Mouse (Mus musculus): ENCODE data around the gene Rag1. TPM values are rescaled to one million over a fixed set of nuclear protein-coding genes. Genes with fewer than 3 reads are reported as not detected.

The Rag1 gene
- polyA plus RNA-seq, 1 experiment from 2014 or later = not detected

- H3K4me1 ChIP-seq (ENCODE audit: control insufficient read depth in 2 of 2, insufficient read depth in 2 of 2, low read length in 2 of 2) = peaks cover 0 to 4% of the 10 kb centered on the region in 2 experiments; a peak in 1 of 4 replicates
- peak overlapping the region; percentile 65 to 79 for H3K4me3 ChIP-seq (ENCODE audit: control insufficient read depth in 1 of 2, insufficient read depth in 1 of 2, low read depth in 1 of 2, low read length in 2 of 2)
- ATAC-seq (ENCODE audit: insufficient number of reproducible peaks, insufficient read depth, low FRiP score, low read depth) = peak; percentile 97
- WGBS = 2% methylated on average over 31 of the region's 31 CpGs
- peak overlapping the region; percentile 64 for H3K4me2 ChIP-seq (ENCODE audit: low read length)
- H3K27me3 ChIP-seq (ENCODE audit: control insufficient read depth, insufficient read depth, low read length) = 0 out of 2 replicates have a peak, but pooled peaks cover 3% of the 10 kb centered on the region
- peak overlapping the region; percentile 79 for H3K9ac ChIP-seq (ENCODE audit: low read length)
- peak overlapping the region; percentile 58 to 85 for H3K27ac ChIP-seq (replicated peaks in 1 of 2; ENCODE audit: control insufficient read depth in 1 of 2, insufficient read depth in 1 of 2, low read depth in 2 of 2, low read length in 2 of 2)
- H3K9me3 ChIP-seq (ENCODE audit: control insufficient read depth, low read length) = no peaks in the 10 kb centered on the region
- H3K36me3 ChIP-seq (ENCODE audit: control insufficient read depth, insufficient read depth, low read length) = no peaks in the 10 kb centered on the region
Observed at GRCm38 (mm10) chr2:101628297-101629236, 20.7 kb downstream of the Rag1 start.

GRCm38 (mm10) chr2:101627227-101627626, 22.1 kb downstream of the Rag1 start:
- Histone ChIP-seq H3K27me3 (ENCODE audit: control insufficient read depth, insufficient read depth, low read length) (0 out of 2 replicates have a peak, but pooled peaks cover 3% of the 10 kb centered on the region), H3K4me1 (ENCODE audit: control insufficient read depth in 2 of 2, insufficient read depth in 2 of 2, low read length in 2 of 2) (peaks cover 0 to 4% of the 10 kb centered on the region in 2 experiments; a peak in 1 of 4 replicates), H3K9me3 (ENCODE audit: control insufficient read depth, low read length) (no peaks in the 10 kb centered on the region), H3K4me2 (ENCODE audit: low read length) (no peak overlapping the region), H3K36me3 (ENCODE audit: control insufficient read depth, insufficient read depth, low read length) (no peaks in the 10 kb centered on the region), H3K4me3 (ENCODE audit: control insufficient read depth in 1 of 2, insufficient read depth in 1 of 2, low read depth in 1 of 2, low read length in 2 of 2) (no peak overlapping the region), H3K9ac (ENCODE audit: low read length) (no peak overlapping the region), H3K27ac (replicated peaks in 1 of 2; ENCODE audit: control insufficient read depth in 1 of 2, insufficient read depth in 1 of 2, low read depth in 2 of 2, low read length in 2 of 2) (no peak overlapping the region)
- ATAC-seq (ENCODE audit: insufficient number of reproducible peaks, insufficient read depth, low FRiP score, low read depth) = no peak

- WGBS = 69% methylated on average over 4 of the region's 4 CpGs
- Histone ChIP-seq H3K9me3 (ENCODE audit: control insufficient read depth, low read length) (no peaks in the 10 kb centered on the region), H3K4me1 (ENCODE audit: control insufficient read depth in 2 of 2, insufficient read depth in 2 of 2, low read length in 2 of 2) (peaks cover 0 to 4% of the 10 kb centered on the region in 2 experiments; a peak in 1 of 4 replicates), H3K9ac (ENCODE audit: low read length) (no peak within 1 kb of the TSS), H3K36me3 (ENCODE audit: control insufficient read depth, insufficient read depth, low read length) (no peaks in the 10 kb centered on the region), H3K4me2 (ENCODE audit: low read length) (no peak within 1 kb of the TSS), H3K27ac (replicated peaks in 1 of 2; ENCODE audit: control insufficient read depth in 1 of 2, insufficient read depth in 1 of 2, low read depth in 2 of 2, low read length in 2 of 2) (no peak within 1 kb of the TSS), H3K27me3 (ENCODE audit: control insufficient read depth, insufficient read depth, low read length) (no peaks in the 10 kb centered on the region), H3K4me3 (ENCODE audit: control insufficient read depth in 1 of 2, insufficient read depth in 1 of 2, low read depth in 1 of 2, low read length in 2 of 2) (no peak within 1 kb of the TSS)
- no peak for ATAC-seq (ENCODE audit: insufficient number of reproducible peaks, insufficient read depth, low FRiP score, low read depth)
Observed at GRCm38 (mm10) chr2:101624526-101624925, 24.8 kb downstream of the Rag1 start, which contains the start of gene Rag2. TSS of gene Rag2 (plus strand) at chr2:101624718.

- Histone ChIP-seq H3K9ac (ENCODE audit: low read length) (no peak overlapping the region), H3K9me3 (ENCODE audit: control insufficient read depth, low read length) (no peaks in the 10 kb centered on the region), H3K27me3 (ENCODE audit: control insufficient read depth, insufficient read depth, low read length) (no peaks in the 10 kb centered on the region), H3K4me3 (ENCODE audit: control insufficient read depth in 1 of 2, insufficient read depth in 1 of 2, low read depth in 1 of 2, low read length in 2 of 2) (no peak overlapping the region), H3K36me3 (ENCODE audit: control insufficient read depth, insufficient read depth, low read length) (no peaks in the 10 kb centered on the region), H3K27ac (replicated peaks in 1 of 2; ENCODE audit: control insufficient read depth in 1 of 2, insufficient read depth in 1 of 2, low read depth in 2 of 2, low read length in 2 of 2) (no peak overlapping the region), H3K4me1 (ENCODE audit: control insufficient read depth in 2 of 2, insufficient read depth in 2 of 2, low read length in 2 of 2) (0 out of 4 replicates have a peak, but pooled peaks cover 0 to 4% of the 10 kb centered on the region in 2 experiments), H3K4me2 (ENCODE audit: low read length) (no peak overlapping the region)
- WGBS = 82% methylated on average over 2 of the region's 2 CpGs
- no peak for ATAC-seq (ENCODE audit: insufficient number of reproducible peaks, insufficient read depth, low FRiP score, low read depth)
Observed at GRCm38 (mm10) chr2:101624011-101624410, 25.3 kb downstream of the Rag1 start.

- Histone ChIP-seq H3K4me3 (ENCODE audit: control insufficient read depth in 1 of 2, insufficient read depth in 1 of 2, low read depth in 1 of 2, low read length in 2 of 2) (no peak overlapping the region), H3K36me3 (ENCODE audit: control insufficient read depth, insufficient read depth, low read length) (no peaks in the 10 kb centered on the region), H3K4me2 (ENCODE audit: low read length) (no peak overlapping the region), H3K4me1 (ENCODE audit: control insufficient read depth in 2 of 2, insufficient read depth in 2 of 2, low read length in 2 of 2) (0 out of 4 replicates have a peak, but pooled peaks cover 0 to 4% of the 10 kb centered on the region in 2 experiments), H3K9me3 (ENCODE audit: control insufficient read depth, low read length) (no peaks in the 10 kb centered on the region), H3K27ac (replicated peaks in 1 of 2; ENCODE audit: control insufficient read depth in 1 of 2, insufficient read depth in 1 of 2, low read depth in 2 of 2, low read length in 2 of 2) (no peak overlapping the region), H3K27me3 (ENCODE audit: control insufficient read depth, insufficient read depth, low read length) (no peaks in the 10 kb centered on the region), H3K9ac (ENCODE audit: low read length) (no peak overlapping the region)
- 90% methylated on average over 2 of the region's 2 CpGs for WGBS
- ATAC-seq (ENCODE audit: insufficient number of reproducible peaks, insufficient read depth, low FRiP score, low read depth) = no peak
Observed at GRCm38 (mm10) chr2:101623042-101623441, 26.3 kb downstream of the Rag1 start.

GRCm38 (mm10) chr2:101621611-101622010, 27.7 kb downstream of the Rag1 start:
- Histone ChIP-seq H3K4me2 (ENCODE audit: low read length) (no peak overlapping the region), H3K36me3 (ENCODE audit: control insufficient read depth, insufficient read depth, low read length) (no peaks in the 10 kb centered on the region), H3K9ac (ENCODE audit: low read length) (no peak overlapping the region), H3K9me3 (ENCODE audit: control insufficient read depth, low read length) (no peaks in the 10 kb centered on the region), H3K4me3 (ENCODE audit: control insufficient read depth in 1 of 2, insufficient read depth in 1 of 2, low read depth in 1 of 2, low read length in 2 of 2) (no peak overlapping the region), H3K27me3 (ENCODE audit: control insufficient read depth, insufficient read depth, low read length) (no peaks in the 10 kb centered on the region), H3K27ac (replicated peaks in 1 of 2; ENCODE audit: control insufficient read depth in 1 of 2, insufficient read depth in 1 of 2, low read depth in 2 of 2, low read length in 2 of 2) (no peak overlapping the region), H3K4me1 (ENCODE audit: control insufficient read depth in 2 of 2, insufficient read depth in 2 of 2, low read length in 2 of 2) (no peaks in the 10 kb centered on the region)
- no peak for ATAC-seq (ENCODE audit: insufficient number of reproducible peaks, insufficient read depth, low FRiP score, low read depth)
- 67% methylated on average over 7 of the region's 7 CpGs for WGBS

GRCm38 (mm10) chr2:101620899-101621298, 28.4 kb downstream of the Rag1 start:
- no peak for ATAC-seq (ENCODE audit: insufficient number of reproducible peaks, insufficient read depth, low FRiP score, low read depth)
- Histone ChIP-seq H3K9ac (ENCODE audit: low read length) (no peak overlapping the region), H3K9me3 (ENCODE audit: control insufficient read depth, low read length) (no peaks in the 10 kb centered on the region), H3K36me3 (ENCODE audit: control insufficient read depth, insufficient read depth, low read length) (no peaks in the 10 kb centered on the region), H3K4me3 (ENCODE audit: control insufficient read depth in 1 of 2, insufficient read depth in 1 of 2, low read depth in 1 of 2, low read length in 2 of 2) (no peak overlapping the region), H3K27ac (replicated peaks in 1 of 2; ENCODE audit: control insufficient read depth in 1 of 2, insufficient read depth in 1 of 2, low read depth in 2 of 2, low read length in 2 of 2) (no peak overlapping the region), H3K4me1 (ENCODE audit: control insufficient read depth in 2 of 2, insufficient read depth in 2 of 2, low read length in 2 of 2) (no peaks in the 10 kb centered on the region), H3K4me2 (ENCODE audit: low read length) (no peak overlapping the region), H3K27me3 (ENCODE audit: control insufficient read depth, insufficient read depth, low read length) (no peaks in the 10 kb centered on the region)
- 67% methylated on average over 3 of the region's 3 CpGs for WGBS

Measured in heart, embryonic 14.5 days (tissue).